Mouse (Mus musculus): ENCODE measurements around the gene Als2cl. TPM values are rescaled to one million over a fixed set of nuclear protein-coding genes. Genes with fewer than 3 reads are reported as not detected.

Gene Als2cl
- polyA plus RNA-seq, 1 experiment from 2014 or later = 1.5 TPM

DNA sequence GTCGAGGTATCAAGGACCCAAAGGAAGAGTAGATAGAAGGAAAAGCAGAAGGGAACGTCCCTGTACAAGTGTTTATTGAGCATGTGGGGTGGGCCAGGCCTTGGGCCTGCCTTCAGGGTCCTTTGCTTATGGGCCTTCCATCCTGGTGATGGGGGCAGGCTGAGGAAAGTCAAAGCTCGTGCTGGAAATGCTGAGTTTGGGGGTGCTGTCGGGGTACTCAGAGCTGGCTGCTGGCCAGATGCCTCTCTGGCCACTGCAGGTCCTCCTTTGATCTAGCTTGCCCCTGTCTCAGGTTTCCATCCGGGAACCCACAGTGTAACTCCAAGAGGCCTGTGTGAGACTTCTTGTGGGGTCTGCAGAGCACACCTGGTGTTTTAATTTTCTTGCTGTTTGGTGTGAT is 21.1 kb upstream of the Als2cl start:
- Histone ChIP-seq H3K4me1 (peaks cover 9% of the 10 kb centered on the region; the same call in 1 of the 2 replicates), H3K9me3 (replicated peaks) (no peaks in the 10 kb centered on the region), H3K4me3 (no peak overlapping the region), H3K9ac (no peak overlapping the region), H3K27me3 (peaks cover 31% of the 10 kb centered on the region), H3K4me2 (replicated peaks) (no peak overlapping the region), H3K36me3 (no peaks in the 10 kb centered on the region), H3K27ac (no peak overlapping the region)
- WGBS = 47% methylated on average over 5 of the region's 5 CpGs
- ATAC-seq (ENCODE audit: low FRiP score) = no peak

- Histone ChIP-seq H3K27me3 (peaks cover 31% of the 10 kb centered on the region), H3K36me3 (no peaks in the 10 kb centered on the region), H3K4me1 (peaks cover 9% of the 10 kb centered on the region; the same call in 1 of the 2 replicates), H3K27ac (no peak overlapping the region), H3K4me3 (no peak overlapping the region), H3K9me3 (replicated peaks) (no peaks in the 10 kb centered on the region), H3K9ac (no peak overlapping the region), H3K4me2 (replicated peaks) (no peak overlapping the region)
- 81% methylated on average over 5 of the region's 5 CpGs for WGBS
- no peak for ATAC-seq (ENCODE audit: low FRiP score)
These were observed 20.6 kb upstream of the Als2cl start for GRCm38 (mm10) chr9:110858967-110859596.

DNA sequence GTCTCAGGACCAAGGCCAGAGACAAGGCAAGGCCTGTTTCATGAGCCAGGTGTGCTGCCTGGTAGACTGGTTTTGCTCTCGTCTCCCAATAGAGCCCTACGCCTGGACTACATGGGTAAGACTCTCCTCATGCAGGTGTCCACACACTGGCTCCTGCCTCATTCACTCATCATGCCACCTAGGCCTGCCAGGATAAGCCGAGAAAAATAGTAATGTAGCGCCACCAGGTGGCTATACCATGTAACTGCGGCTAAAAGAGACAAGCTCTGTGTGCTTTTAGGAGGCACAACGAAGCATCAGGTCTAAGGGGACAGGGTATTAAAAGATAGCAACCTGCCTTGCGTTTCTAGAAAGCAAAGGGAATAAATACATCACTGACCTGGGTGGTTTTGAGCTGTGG is 8.6 kb upstream of the Als2cl start:
- H3K27me3 ChIP-seq = peaks cover 21% of the 10 kb centered on the region
- H3K4me3 ChIP-seq = no peak overlapping the region
- WGBS = 20% methylated on average over 7 of the region's 7 CpGs
- no peak for ATAC-seq (ENCODE audit: low FRiP score)
- peaks cover 26% of the 10 kb centered on the region for H3K4me1 ChIP-seq
- no peak overlapping the region for H3K9ac ChIP-seq
- no peak overlapping the region for H3K4me2 ChIP-seq (replicated peaks)
- H3K36me3 ChIP-seq = no peaks in the 10 kb centered on the region
- no peaks in the 10 kb centered on the region for H3K9me3 ChIP-seq (replicated peaks)
- no peak overlapping the region for H3K27ac ChIP-seq

DNA sequence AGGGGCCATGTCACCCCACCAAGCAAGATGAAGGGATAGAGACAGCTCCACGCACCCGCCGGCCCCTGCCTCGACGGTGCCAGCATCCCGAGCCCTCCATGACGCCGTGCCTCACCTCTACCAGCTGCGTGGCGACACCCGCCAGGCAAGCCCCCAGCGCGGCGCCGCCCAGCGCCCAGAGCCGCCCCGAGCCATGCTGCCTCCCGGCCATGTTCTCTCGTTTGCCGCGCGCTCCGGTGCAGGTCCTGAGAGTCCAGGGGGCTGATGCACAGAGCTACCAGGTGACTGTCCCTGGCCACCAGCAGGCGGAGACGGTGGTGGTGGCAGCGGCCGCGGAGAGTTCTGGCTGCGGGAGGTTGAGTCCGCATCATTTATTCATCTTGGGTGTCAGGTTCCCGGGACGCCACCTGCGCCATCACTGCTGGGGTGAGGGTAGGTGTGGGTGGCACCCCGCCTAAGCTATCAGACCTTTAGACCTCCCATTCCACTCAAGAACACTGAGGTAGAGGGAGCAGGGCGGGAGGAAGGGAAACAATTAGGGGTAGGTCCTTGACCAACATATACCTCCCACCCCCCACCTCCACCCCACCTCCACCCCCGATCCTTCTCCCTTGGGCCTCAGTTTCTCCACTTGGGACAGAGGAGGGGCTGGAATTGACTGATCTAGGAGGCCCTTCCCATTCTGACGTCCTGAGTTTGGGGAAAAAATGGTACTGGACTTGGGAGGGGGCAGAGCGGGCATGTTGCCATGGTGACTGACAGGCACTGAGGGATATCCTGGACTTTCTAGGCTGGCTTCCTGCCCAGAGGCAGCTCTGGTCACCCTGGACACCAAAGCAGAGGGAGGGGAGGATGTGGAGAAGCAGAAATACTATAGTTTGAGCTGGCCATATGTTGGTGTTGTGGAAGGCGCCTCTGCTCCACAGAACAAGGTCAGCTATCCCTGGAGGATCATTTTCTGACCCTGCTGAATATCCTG is 5.7 kb upstream of the Als2cl start:
- peak overlapping the region; percentile 28 for H3K4me3 ChIP-seq
- H3K36me3 ChIP-seq = no peaks in the 10 kb centered on the region
- H3K9me3 ChIP-seq (replicated peaks) = no peaks in the 10 kb centered on the region
- H3K4me2 ChIP-seq (replicated peaks) = peak overlapping the region; percentile 58
- peaks cover 40% of the 10 kb centered on the region for H3K27me3 ChIP-seq
- peak; percentile 79 for ATAC-seq (ENCODE audit: low FRiP score)
- peak overlapping the region; percentile 73 for H3K27ac ChIP-seq
- peaks cover 24% of the 10 kb centered on the region for H3K4me1 ChIP-seq
- H3K9ac ChIP-seq = peak overlapping the region; percentile 39
- WGBS = 8% methylated on average over 39 of the region's 40 CpGs

DNA sequence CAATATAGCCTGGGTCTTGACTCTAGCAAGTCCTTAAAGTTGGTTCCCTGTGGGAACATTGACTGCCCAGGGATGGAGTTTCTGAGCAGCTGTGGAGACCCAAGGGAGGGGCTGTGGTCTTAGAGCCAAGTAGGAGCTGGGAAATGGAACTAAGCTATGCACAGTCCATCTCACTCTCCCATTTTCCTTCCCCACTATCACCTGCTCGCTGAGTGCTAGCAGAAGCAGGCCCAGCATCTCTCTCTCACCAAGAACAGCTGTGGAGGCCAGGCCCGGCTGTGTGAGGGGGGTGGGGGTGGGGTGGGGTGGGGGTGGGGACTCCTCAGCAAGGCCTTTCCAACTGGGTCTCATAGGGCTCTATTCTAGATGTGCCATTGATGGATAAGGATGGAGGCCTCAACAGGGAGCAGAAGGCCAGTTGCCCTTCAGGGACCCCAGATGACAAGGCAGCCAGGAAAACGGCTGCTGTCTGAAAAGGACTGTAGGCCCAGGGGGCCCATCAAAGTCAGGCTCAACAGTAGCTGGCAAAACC is 4.9 kb upstream of the Als2cl start:
- H3K4me3 ChIP-seq = no peak overlapping the region
- H3K9ac ChIP-seq = no peak overlapping the region
- ATAC-seq (ENCODE audit: low FRiP score) = peak; percentile 77
- 0% methylated on average over 3 of the region's 3 CpGs for WGBS
- peaks cover 29% of the 10 kb centered on the region for H3K4me1 ChIP-seq
- H3K36me3 ChIP-seq = no peaks in the 10 kb centered on the region
- H3K27me3 ChIP-seq = peaks cover 47% of the 10 kb centered on the region
- H3K9me3 ChIP-seq (replicated peaks) = no peaks in the 10 kb centered on the region
- peak overlapping the region; percentile 58; the same call in 1 of the 2 replicates for H3K4me2 ChIP-seq (replicated peaks)
- peak overlapping the region; percentile 73 for H3K27ac ChIP-seq

- 9% methylated on average over 5 of the region's 6 CpGs for WGBS
- Histone ChIP-seq H3K4me2 (replicated peaks) (peak overlapping the region; percentile 58; the same call in 1 of the 2 replicates), H3K9ac (no peak overlapping the region), H3K27me3 (peaks cover 53% of the 10 kb centered on the region), H3K27ac (peak overlapping the region; percentile 73; the same call in 1 of the 2 replicates), H3K36me3 (no peaks in the 10 kb centered on the region), H3K4me3 (no peak overlapping the region), H3K4me1 (peaks cover 34% of the 10 kb centered on the region), H3K9me3 (replicated peaks) (no peaks in the 10 kb centered on the region)
- ATAC-seq (ENCODE audit: low FRiP score) = peak; percentile 65
These were observed 4.4 kb upstream of the Als2cl start for GRCm38 (mm10) chr9:110875288-110875695.

DNA sequence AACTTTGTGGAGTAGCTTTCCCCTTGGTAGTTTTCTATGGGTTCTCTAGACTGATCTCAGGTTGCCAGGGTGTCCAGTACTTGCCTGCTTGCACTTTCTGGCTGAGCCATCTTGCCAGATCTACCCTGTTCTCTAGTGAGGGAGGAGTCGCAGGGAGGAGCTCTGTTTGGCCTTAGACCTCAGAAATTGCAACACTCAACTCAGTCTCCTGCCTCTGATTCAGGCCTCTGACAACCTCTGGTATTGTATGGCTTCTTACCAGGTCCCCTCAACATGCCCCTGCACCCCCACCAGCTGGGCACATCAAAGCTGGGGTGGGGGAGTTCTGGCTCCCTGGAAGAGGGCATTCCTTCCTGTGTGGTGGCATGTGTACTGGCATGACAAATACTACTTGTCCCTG is 2.3 kb upstream of the Als2cl start:
- no peak for ATAC-seq (ENCODE audit: low FRiP score)
- Histone ChIP-seq H3K4me3 (no peak overlapping the region), H3K27me3 (peaks cover 70% of the 10 kb centered on the region), H3K9ac (no peak overlapping the region), H3K36me3 (no peaks in the 10 kb centered on the region), H3K9me3 (replicated peaks) (no peaks in the 10 kb centered on the region), H3K4me1 (peaks cover 39% of the 10 kb centered on the region), H3K4me2 (replicated peaks) (no peak overlapping the region), H3K27ac (no peak overlapping the region)
- 82% methylated on average over 1 of the region's 1 CpGs for WGBS

DNA sequence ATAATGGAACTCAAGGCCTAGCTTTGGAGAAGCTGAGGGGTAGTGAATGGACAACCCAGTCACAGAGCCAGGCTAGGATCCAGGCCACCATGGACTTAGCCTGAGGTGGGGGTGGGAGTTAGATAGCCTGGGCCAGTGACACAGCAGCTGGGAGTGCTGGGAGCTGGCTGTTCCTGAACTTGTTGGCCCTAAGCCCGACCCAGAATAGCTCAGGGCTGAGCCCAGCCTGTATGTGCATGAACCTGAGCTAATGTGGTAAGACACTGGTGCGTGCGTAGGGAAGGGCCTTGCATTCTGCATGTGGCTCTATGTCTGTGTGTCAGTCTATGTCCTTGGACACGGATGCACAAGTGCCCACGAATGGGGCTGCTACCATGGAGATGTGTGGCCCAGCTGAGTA is 1.8 kb upstream of the Als2cl start:
- H3K4me2 ChIP-seq (replicated peaks) = no peak overlapping the region
- no peak for ATAC-seq (ENCODE audit: low FRiP score)
- no peaks in the 10 kb centered on the region for H3K9me3 ChIP-seq (replicated peaks)
- H3K4me3 ChIP-seq = no peak overlapping the region
- peaks cover 39% of the 10 kb centered on the region for H3K4me1 ChIP-seq
- 86% methylated on average over 5 of the region's 5 CpGs for WGBS
- no peaks in the 10 kb centered on the region for H3K36me3 ChIP-seq
- no peak overlapping the region for H3K9ac ChIP-seq
- no peak overlapping the region for H3K27ac ChIP-seq
- H3K27me3 ChIP-seq = peaks cover 67% of the 10 kb centered on the region

- Histone ChIP-seq H3K27me3 (peaks cover 59% of the 10 kb centered on the region), H3K36me3 (no peaks in the 10 kb centered on the region), H3K9ac (peak within 1 kb of the TSS; percentile 56), H3K4me1 (peaks cover 22% of the 10 kb centered on the region), H3K27ac (no peak within 1 kb of the TSS), H3K4me2 (replicated peaks) (peak within 1 kb of the TSS; percentile 89), H3K9me3 (replicated peaks) (no peaks in the 10 kb centered on the region), H3K4me3 (peak within 1 kb of the TSS; percentile 51)
- no peak for ATAC-seq (ENCODE audit: low FRiP score)
- under 1% methylated on average over 56 of the region's 57 CpGs for WGBS
These were observed 410 bp downstream of the Als2cl start, which contains the start of gene Tmie for GRCm38 (mm10) chr9:110879998-110880561. Gene Tmie (minus strand): TSS chr9:110880113.

- Histone ChIP-seq H3K36me3 (no peaks in the 10 kb centered on the region), H3K4me1 (peaks cover 15% of the 10 kb centered on the region), H3K4me2 (replicated peaks) (peak overlapping the region; percentile 89), H3K9ac (peak overlapping the region; percentile 56; the same call in 1 of the 2 replicates), H3K27me3 (peaks cover 59% of the 10 kb centered on the region), H3K4me3 (peak overlapping the region; percentile 51), H3K9me3 (replicated peaks) (no peaks in the 10 kb centered on the region), H3K27ac (no peak overlapping the region)
- 84% methylated on average over 4 of the region's 4 CpGs for WGBS
- ATAC-seq (ENCODE audit: low FRiP score) = no peak
These were observed 1.1 kb downstream of the Als2cl start for GRCm38 (mm10) chr9:110880772-110881171.

DNA sequence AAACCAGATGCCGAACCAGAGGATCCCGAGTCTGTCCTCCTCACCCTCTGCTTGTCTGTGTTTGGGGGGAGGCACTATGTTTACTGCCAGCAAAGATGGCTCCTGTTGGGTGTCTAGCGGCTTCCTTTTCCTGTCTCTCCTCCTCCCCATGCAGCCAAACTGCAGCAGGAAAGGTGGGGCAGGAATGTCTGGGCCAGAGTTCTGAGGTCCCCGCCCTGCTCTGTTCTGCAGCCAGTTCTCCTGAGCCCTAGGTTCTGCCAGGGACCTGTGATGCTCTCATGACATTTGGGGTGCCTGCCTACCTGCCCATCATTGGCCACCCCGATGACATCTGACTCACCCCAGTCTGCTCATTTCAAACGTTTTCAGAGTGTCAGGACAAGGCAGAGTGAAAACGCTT is 2.3 kb downstream of the Als2cl start:
- no peak overlapping the region for H3K9ac ChIP-seq
- H3K4me2 ChIP-seq (replicated peaks) = no peak overlapping the region
- peaks cover 59% of the 10 kb centered on the region for H3K27me3 ChIP-seq
- no peak overlapping the region for H3K27ac ChIP-seq
- 78% methylated on average over 7 of the region's 7 CpGs for WGBS
- no peaks in the 10 kb centered on the region for H3K36me3 ChIP-seq
- no peaks in the 10 kb centered on the region for H3K9me3 ChIP-seq (replicated peaks)
- H3K4me1 ChIP-seq = peaks cover 15% of the 10 kb centered on the region
- H3K4me3 ChIP-seq = no peak overlapping the region
- ATAC-seq (ENCODE audit: low FRiP score) = no peak

Data from hindbrain, embryonic 12.5 days (tissue).